Mouse (Mus musculus) thymus, postnatal 14 days (tissue): ENCODE measurements around the gene Dnajb4.
"Not testable (repeated sequence)": the region's sequence is repeated elsewhere in the genome, so short reads cannot be mapped to it uniquely, and the experiment has no call there.

Experiments used
- DNase-seq: peaks from one replicate; pipeline ENCODE4 v3.0.0; 2021

Gene Dnajb4

DNA sequence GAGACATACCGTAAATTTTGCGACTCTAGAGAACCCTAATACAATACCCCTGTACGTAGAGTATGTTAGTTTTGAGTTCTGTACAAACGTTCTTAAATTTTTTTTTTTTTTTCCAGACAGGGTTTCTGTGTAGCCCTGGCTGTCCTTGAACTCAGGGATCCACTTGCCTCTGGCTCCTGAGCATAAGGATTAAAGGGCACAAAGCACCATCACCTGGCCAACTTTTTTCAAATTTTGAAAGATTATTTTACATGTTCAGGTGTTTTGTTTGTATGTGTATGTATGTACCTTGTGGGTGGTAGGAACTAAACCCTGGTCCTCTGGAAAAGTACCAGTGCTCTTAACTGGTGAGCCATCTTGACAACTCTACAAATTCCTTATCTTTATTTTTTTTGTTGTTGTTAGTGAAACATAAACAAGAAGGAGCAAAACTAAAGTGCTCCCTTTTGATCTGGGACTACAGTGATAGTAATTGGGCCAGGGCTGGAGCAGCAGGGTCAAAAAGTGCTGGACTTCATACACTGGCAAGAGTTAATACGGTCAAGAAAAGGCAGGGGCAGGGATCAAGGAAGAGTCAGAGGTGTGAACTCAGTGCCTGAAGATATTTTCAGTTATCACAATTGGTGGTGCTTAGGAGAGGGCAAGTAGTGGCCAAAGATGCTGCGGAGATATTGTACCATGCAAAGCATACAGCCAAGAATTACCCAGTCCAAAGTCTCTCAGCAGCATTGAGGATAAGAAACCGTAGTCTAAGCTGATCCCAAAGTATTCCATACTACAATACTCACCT, 1.8 kb downstream of the Dnajb4 start:
- DNase-seq: no peak

DNA sequence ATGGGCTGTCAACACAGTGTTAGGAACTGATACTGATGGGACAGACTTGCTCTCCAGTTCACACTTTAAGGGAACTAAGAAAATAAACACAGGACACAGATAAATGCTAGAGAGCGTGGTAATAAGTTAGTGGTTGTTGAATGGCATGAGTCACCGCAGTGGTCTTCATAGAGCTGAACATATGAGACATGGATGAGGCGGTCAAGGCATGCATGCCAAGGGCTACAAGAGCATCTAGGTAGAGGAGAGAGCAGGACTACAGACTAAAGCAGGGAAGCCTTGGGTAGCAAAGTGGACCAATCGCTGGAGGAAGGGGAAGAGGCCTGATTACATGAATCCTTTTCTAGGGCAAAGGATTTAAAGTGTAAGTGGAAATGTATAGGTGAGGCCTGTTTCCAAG, 2.9 kb downstream of the Dnajb4 start:
- DNase-seq: no peak

- peak; percentile 59 for DNase-seq
These were observed 5.5 kb downstream of the Dnajb4 start for GRCm38 (mm10) chr3:152204577-152204976.

- peak; percentile 81 for DNase-seq
These were observed 6.1 kb downstream of the Dnajb4 start for GRCm38 (mm10) chr3:152203996-152204395.

DNA sequence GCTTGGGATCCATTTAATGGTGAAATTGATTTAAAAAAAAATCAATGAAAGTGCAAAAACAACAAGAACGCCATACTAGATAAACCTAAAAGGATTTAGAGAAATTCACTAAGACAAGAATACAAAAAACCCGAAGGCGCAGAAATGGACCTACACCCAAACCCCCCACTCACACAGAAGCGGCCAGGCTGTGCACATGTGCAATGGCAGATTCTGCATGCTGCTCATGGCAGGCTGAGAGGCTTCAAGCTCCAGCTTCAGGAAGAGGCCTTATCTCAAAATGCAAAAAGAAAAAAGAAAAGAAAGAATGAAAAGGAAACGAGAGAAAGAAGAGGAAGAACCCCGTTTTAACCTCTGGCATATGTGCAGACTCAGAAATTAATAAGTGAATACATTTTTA, 6.7 kb downstream of the Dnajb4 start:
- peak; percentile 58 for DNase-seq

- no peak for DNase-seq
These were observed 7.2 kb downstream of the Dnajb4 start for GRCm38 (mm10) chr3:152202942-152203341.

GRCm38 (mm10) chr3:152201651-152202050, 8.5 kb downstream of the Dnajb4 start:
- DNase-seq: no peak

- no peak for DNase-seq
These were observed 8.9 kb downstream of the Dnajb4 start for GRCm38 (mm10) chr3:152201181-152201580.

GRCm38 (mm10) chr3:152199125-152199524, 11.0 kb downstream of the Dnajb4 start:
- no peak for DNase-seq

DNA sequence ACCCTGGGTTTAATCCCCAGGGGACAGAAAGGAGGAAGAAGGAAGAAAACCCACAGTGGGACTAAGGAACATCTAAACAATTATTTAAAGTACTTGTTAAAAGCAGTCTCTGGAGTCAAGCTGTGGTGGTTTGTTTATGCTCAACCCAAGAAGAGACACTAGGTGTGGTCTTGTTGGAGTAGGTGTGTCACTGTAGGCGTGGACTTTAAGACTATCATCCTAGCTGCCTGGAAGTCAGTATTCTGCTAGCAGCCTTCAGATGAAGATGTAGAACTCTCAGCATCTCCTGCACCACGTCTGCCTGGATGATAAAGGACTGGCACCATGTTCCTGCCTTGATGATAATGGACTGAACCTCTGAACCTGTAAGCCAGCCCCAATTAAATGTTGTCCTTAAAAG, 12.9 kb downstream of the Dnajb4 start:
- not testable (repeated sequence) for DNase-seq

DNA sequence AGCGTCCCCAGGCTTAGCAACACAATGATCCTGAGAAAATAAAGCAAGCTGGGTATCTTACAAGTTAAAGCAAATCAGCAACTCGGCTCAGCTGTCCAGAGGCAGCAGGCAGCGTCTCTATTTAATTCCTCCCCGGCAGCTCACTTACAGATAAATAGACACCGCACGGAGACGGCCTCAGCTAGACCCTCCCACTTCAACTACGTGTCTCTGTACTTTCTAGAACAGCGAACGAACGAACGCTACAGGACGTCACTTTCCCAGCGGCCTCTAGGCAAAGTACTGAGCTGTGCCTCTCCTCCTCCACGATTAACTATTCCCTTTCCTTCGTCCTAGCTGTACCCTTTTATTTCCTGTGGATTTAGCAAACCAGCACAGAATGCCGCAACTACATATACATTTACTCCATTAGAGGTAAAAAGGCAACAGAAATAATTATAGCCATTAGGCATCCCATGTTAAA, 16.4 kb downstream of the Dnajb4 start:
- DNase-seq: peak; percentile 86

- no peak for DNase-seq
These were observed 16.9 kb downstream of the Dnajb4 start for GRCm38 (mm10) chr3:152193177-152193576.

- no peak for DNase-seq
These were observed 17.7 kb downstream of the Dnajb4 start for GRCm38 (mm10) chr3:152192238-152192931.

DNA sequence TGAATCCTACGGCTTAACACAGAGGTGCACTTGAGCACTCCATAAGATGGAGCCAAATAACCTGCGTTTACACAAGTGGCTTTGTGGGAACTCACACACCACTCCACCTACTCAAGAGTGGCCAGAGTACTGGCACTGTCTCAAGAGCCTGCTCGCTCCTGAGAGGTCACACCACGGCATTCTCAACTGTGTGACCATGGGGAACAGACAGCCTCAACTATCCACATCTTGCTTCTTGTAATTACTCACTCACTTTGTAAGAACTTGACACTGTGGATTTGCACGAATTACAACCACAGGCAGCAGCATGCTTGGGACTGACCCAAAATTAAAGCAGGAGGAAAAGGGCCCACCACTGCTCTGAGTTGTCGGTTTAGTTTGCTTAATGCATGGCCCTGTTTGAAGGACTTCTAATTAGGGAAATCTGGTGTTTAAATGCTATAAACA, 18.3 kb downstream of the Dnajb4 start:
- DNase-seq: no peak

- no peak for DNase-seq
These were observed 19.2 kb downstream of the Dnajb4 start for GRCm38 (mm10) chr3:152190679-152191477.

GRCm38 (mm10) chr3:152189306-152189705, 20.8 kb downstream of the Dnajb4 start:
- DNase-seq: no peak

DNA sequence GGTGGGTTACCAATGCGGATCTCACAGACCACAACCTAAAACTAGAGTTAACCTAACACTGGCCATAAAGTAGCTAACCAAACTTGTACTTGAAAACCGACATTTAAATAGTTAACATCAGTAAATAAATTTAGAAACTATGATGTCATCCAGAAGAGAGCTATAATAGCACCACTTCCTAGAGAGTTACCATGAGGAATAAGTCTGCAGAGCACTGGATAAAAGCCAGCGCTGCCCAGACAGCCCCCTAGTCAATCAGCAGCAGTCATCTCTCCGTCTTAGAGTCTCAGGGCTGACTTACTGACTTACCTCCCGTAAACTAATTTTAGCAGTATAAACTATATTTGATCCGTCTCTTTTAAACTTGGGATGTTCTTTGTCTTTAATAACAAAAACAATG, 24.0 kb downstream of the Dnajb4 start:
- no peak for DNase-seq

DNA sequence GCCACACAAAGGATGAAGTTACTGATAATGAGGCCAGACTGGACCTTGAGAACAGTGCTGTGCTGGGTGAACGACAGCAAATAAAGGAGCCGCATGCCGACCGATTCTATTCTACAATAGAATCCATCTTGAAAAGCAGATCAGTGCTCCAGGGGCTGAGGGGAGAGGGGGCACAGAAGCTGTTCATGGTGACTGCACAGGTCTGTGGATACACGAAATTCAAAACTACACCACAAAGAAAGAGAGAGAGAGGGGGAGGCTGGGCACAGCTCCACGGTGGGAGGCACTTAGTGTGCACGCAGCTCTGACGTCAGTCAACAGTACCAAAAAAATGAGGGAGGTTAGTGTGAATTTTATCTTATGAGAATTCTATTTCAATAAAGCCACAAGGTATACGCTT, 26.6 kb downstream of the Dnajb4 start:
- no peak for DNase-seq

GRCm38 (mm10) chr3:152180624-152181023, 29.5 kb downstream of the Dnajb4 start:
- DNase-seq: no peak

DNA sequence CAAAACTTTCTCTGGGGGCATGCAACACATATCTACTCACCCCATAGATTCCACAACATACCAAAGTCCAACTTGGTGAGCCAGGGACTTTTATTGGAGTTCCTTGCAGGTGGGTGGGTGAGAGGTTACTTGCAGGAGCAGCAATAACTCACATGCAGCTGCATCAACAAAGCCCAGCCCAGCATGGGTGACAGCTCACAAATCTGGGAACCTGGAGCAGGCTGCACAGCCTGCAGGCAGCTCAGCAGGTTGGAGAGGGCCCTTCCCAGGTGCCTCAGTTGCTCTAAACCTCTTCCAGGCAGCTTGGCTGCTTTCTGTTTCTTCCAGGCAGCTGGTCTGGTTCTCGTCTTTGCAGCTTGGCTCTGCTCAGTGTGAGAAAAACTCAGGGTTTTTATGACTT, 30.8 kb downstream of the Dnajb4 start:
- no peak for DNase-seq

GRCm38 (mm10) chr3:152178816-152179215, 31.3 kb downstream of the Dnajb4 start:
- no peak for DNase-seq

DNA sequence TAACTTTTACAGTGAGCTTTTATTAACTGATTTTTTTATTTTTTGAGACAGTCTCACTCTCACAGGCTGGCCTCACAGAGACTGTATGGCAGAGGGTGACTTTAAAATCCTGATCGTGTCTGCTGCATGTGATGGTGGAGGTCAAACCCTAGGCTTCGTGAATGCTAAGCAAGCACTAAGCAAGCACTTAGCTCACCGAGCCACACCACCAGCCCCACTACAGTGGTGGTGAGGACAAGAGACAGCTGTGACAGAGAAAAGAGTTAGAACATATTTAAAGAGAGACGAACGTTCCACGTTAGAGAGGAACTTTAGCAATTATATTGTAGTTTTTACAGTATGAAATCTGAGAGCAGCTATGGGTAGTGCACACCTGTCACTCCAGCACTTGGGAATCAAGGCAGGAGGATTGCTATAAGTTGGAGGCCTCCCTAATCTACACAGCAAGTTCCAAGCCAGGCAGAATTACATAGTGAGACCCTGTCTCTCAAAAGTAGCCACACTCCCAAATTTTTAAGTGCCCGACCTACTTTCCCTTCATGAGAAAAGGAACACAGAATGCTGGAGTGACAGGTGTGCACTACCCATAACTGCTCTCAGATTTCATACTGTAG, 37.7 kb downstream of the Dnajb4 start:
- DNase-seq: no peak

- no peak for DNase-seq
These were observed 38.2 kb downstream of the Dnajb4 start for GRCm38 (mm10) chr3:152171862-152172261.
